Mouse (Mus musculus) heart, postnatal 10 days (tissue): Measurements from ENCODE around the gene Pax5. TPM values are rescaled to one million over a fixed set of nuclear protein-coding genes. Genes with fewer than 3 reads are reported as not detected.
A peak's percentile ranks its signal among the peaks of the same experiment; 100 is the strongest.
"Not testable (repeated sequence)": the region's sequence is repeated elsewhere in the genome, so short reads cannot be mapped to it uniquely, and the experiment has no call there.

Source experiments
- DNase-seq, 2 experiments: peaks; one replicate each; pipeline ENCODE4 v3.0.0; 2021
- intact Hi-C: fragments of 180-260 bp; cut with DNase I; formaldehyde crosslinking; loops from one replicate; pipeline ENCODE4 v1.15.1; 2025
- total RNA-seq, 2 experiments: library from RNA; stranded (reverse); gene quantifications; 2 replicates each; pipeline ENCODE4 v1.2.3; 2021

Gene Pax5
- 1 to 10 TPM; 1.1 to 1.2 TPM for total RNA-seq

GRCm38 (mm10) chr4:44709740-44710700 is at the start of gene Pax5:
TSS of gene Pax5 (minus strand) at chr4:44710487.
- intact Hi-C loops, result loop anchor here (5.0 kb wide), 1 partner anchor 197 kb away; no protein-coding TSS in a partner anchor
- no peak for DNase-seq

DNA sequence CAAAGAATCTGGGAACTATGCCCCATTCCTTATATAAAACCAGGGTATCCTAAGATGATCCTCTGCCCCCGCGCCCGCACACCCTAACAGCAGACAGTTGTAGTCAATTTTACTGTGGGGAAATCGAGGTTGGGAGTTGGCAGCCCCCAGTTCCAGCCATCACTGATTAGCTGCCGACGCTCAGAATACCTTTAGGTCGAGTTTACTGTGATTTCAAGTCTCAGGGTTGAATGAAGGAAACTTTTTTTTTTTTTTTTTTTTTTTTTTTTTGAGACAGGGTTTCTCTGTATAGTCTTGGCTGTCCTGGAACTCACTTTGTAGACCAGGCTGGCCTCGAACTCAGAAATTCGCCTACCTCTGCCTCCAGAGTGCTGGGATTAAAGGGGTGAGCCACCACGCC is 46.8 kb upstream of the Pax5 start:
- intact Hi-C loops, result loop anchor here (5.0 kb wide), 1 partner anchor 145 kb away; no protein-coding TSS in a partner anchor
- not testable (repeated sequence) for DNase-seq

DNA sequence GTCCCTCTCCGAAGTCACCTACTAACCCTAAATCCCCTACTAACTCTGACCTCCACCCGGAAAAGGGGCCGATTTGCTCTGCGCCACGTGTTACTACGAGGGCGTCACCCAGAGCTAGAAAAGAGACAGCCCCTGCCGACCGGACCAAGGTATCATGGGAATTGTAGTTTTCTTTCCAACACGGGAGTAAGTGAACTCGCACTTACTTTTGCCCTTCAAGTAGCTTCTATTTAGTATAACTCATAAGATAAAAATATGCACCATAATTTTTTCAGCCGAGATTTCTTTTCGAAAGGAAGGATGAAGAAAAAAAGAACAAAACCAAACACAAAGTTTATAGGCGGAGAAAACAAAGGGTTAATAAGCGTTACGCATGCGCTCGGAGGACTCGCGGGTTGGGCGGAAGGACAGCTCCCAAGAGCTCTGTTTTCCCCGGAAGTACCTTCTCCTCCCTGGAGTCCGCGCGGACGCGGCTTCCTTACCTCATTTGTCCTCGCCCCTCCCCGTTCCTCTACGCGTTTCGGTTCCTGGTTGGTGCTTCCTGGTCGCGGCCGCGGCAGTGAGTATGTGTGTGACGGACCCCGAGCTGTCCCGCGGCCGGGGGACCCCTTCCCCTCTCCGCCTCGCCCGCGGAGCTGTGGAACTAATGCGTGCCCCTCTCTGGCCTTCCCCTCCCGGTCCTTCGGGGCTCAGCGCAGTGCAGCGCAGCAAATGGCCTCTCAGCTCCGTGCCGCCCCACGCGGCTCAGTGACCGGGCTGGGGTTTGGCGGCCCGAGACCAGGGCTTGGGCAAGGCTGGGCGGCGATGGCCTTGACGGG is 46.1 kb upstream of the Pax5 start:
- peak; percentile 94 to 95 for DNase-seq
- intact Hi-C loops, result loop anchor here (5.0 kb wide), 1 partner anchor 146 kb away; no protein-coding TSS in a partner anchor

DNA sequence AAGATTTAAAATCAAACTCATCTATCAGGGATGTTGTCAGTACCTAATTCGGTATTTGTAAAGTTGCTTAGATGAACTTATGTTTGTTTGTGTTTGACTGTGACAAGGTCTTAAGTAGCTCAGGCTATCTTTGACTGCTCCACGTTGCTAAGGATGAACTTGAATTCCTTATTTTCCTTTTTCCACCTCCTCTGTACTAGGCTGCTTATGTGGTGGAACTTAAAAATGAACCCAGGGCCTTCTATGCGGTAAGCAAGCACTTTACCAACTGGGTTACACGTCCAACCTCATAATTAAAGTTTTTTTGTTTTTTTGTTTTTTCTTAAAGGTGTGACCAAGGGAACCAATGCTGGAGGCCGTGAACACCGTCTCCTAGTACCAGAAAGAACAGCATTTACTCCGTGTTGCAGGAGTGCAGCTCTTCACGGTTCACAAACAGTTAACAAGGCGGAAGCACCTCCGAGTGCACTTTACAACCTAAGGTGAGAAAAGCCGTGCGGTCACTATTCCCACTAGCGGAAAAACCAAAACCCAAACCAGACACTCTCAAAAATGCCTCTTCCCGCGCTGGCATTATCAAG is 45.4 kb upstream of the Pax5 start, which contains the start of gene Zcchc7:
Gene Zcchc7 (plus strand): TSS at position 325 of the 581 bp plus-strand sequence.
- no peak for DNase-seq
- intact Hi-C loops, result loop anchor here (5.0 kb wide), 1 partner anchor 147 kb away; no protein-coding TSS in a partner anchor

- DNase-seq, result no peak
- intact Hi-C loops, result no loop called here
Observed at GRCm38 (mm10) chr4:44740471-44740870, 30.2 kb upstream of the Pax5 start.

GRCm38 (mm10) chr4:44721237-44721636 is 10.9 kb upstream of the Pax5 start:
- no peak for DNase-seq
- intact Hi-C loops, result no loop called here

GRCm38 (mm10) chr4:44720046-44720445 is 9.8 kb upstream of the Pax5 start:
- intact Hi-C loops, result no loop called here
- no peak for DNase-seq

DNA sequence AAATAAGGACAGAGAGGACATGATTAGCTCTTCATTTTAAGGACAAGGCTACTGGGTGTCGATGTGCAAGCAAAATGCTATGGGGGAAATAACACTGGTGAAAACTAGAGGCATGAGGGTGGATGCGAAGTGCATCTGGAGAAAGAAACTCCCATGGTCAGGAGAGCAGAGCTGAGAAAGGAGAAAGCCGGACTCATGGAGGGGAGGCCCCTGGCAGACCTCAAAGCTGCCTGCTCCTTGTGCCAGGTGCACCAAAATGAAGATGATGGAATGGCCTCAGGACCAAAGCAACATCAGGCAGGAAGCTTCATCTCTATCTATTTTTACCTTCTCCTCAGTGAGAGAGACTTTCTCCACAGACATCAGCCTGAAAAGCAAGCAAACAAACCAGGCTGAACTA is 7.4 kb upstream of the Pax5 start:
- intact Hi-C loops, result no loop called here
- DNase-seq, result no peak

- DNase-seq, result no peak
Observed at GRCm38 (mm10) chr4:44716391-44716790, 6.1 kb upstream of the Pax5 start.

GRCm38 (mm10) chr4:44715621-44716160 is 5.4 kb upstream of the Pax5 start:
- DNase-seq, result no peak
- intact Hi-C loops, result no loop called here

More at GRCm38 (mm10) chr4:44716391-44716790, 6.1 kb upstream of the Pax5 start:
- intact Hi-C loops, result no loop called here

DNA sequence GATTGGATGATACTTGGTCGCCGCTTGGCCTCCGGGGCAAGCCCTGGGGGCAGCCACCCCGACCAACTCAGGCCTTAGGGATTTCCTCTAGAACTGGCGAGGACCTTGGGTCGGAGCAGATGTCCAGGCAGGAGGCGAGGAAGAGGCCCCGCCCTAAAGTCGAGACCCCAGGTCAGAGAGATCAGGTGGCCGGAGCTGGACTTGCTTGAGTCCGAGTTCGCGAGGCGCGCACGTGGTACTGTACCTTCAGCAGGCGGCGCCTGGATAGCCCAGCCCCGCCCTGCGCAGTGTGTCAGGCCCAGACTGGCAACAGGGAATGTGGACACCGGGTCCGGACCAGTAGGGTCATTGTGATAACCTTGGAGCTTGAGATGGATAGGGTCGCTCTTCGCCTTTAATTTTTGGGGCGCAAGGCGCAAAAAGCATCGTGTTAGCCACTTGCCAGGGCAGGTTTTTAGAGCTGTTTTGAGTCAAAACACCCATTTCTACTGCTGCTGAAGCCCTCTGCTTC is 3.9 kb upstream of the Pax5 start:
- no peak for DNase-seq
- intact Hi-C loops, result loop anchor here (5.0 kb wide), 1 partner anchor 193 kb away; no protein-coding TSS in a partner anchor

DNA sequence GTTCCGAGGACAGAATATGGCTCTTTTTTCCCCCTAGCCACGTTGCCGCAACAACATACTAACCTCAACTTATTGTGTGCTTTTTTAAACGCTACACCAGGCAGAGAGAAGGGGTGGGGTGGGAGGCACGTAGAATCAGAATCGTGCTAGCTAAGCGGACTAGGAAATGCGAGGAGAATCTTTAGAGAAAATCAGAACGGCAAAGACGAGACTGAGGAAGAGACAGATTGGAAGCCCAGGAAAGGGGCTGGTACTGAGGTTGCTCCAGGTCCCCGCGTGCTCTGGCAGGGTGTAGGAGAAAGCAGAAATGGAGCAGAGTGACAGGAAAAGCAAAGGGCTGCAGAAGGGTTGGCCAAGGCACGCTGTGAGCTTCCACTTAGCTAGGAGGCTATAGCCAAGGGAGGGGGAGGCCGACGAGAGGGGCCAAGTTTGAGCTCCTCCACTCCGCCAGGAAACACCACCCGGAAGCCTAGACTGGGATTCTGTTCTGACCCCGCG is 3.3 kb upstream of the Pax5 start:
- intact Hi-C loops, result loop anchor here (5.0 kb wide), 1 partner anchor 194 kb away; no protein-coding TSS in a partner anchor
- no peak for DNase-seq

GRCm38 (mm10) chr4:44712786-44713553 is 2.7 kb upstream of the Pax5 start:
- peak; percentile 29 to 32 for DNase-seq
- intact Hi-C loops, result loop anchor here (5.0 kb wide), 1 partner anchor 194 kb away; no protein-coding TSS in a partner anchor

- peak in 1 of 2 experiments; percentile 17 for DNase-seq
- intact Hi-C loops, result loop anchor here (5.0 kb wide), 1 partner anchor 195 kb away; no protein-coding TSS in a partner anchor
Observed at GRCm38 (mm10) chr4:44712051-44712700, 1.9 kb upstream of the Pax5 start.

DNA sequence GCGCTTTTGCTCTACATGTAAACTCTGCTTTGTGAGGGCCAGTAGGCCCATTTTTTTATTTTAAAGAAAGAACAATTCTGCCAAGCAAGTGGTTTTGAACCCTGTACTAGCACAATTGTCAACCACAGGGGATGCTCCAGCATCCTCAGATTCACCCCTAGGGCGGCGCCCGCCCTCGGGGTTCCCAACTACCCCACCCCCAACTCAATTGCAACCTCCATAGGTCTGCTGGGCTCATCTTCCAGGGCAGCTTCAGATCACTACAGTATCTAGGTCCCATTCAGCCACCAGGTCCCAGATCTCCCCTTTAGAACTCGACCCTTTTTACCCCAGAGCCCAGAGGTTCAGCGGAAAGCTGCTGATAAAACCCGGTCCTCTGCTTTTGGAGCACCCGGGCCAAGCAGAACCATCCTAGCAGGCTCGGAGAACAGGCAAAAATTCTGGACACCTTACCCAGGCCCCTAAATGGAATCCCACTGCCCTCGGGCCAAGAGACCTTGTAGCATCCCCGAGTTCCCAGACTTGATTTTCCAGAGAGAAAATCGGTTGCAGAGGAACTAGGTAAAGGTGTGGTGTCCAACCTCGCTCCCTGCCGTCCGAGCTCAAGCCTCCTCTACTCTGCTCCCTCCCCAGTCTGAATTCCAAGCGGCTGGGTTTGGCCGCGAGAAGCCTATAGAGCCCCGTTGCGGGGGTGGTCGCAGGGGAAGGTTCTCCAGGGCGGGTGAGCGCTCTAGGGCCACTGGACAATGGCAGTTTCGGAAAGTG is 1.0 kb upstream of the Pax5 start:
- no peak for DNase-seq
- intact Hi-C loops, result loop anchor here (5.0 kb wide), 1 partner anchor 196 kb away; no protein-coding TSS in a partner anchor

DNA sequence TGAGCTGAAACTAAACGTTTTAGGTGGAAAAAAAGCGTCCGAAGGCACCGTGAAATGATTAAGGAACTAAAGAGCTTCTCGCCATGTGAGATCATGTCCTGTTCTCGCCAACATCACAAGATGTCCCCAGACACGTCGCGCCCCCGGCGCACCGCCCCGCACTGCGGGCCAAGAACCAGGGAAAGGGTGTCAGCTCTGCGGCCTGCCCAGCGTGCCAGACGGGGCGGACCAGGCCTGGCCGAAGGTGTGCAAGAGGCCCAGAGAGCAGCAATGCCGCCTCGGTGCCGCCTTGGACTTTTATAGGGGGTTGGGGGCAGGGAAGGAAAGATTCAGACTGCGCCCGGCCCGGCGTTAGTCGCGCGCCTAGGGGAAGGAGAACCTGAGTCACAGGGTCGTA is 412 bp upstream of the Pax5 start:
- DNase-seq, result peak in 1 of 2 experiments; percentile 7
- intact Hi-C loops, result loop anchor here (5.0 kb wide), 1 partner anchor 197 kb away; no protein-coding TSS in a partner anchor

DNA sequence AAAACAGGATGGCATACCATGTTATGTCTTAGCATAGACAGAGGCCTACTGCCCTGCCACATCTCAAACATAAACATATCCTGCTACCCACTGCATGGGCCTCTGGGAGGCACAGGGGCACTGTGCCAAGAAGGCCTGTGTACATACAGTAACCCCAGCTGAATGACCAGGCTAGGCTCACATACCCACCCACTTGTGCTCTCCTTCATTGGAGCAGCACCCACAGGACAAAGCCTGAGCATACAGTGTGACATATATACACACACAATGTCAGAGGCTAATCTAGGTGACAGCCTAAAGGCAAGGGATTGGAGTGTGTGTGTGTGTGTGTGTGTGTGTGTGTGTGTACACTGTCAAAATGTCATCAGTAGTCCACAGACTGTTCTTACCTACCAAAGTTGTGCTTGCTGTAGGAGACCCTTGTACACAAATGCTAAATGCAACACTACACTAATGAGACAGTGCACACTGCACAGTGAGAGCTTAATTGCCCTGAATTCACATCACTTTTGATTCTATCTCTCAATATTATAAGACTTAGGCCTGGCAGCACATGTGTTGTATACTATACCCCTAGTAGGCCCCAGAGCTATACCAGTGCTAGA is 1.1 kb downstream of the Pax5 start:
- intact Hi-C loops, result no loop called here
- no peak for DNase-seq
